Mouse (Mus musculus): ENCODE measurements around the gene Diras1. TPM values are rescaled to one million over a fixed set of nuclear protein-coding genes. Genes with fewer than 3 reads are reported as not detected.
A peak's percentile ranks its signal among the peaks of the same experiment; 100 is the strongest.

Gene Diras1
- polyA plus RNA-seq, 1 experiment from 2014 or later: 0.08 TPM

GRCm38 (mm10) chr10:80972071-80972987 lies 53.1 kb downstream of the Diras1 start:
- TF ChIP-seq CTCF (IDR thresholded peaks at IDR 0.05; ENCODE audit: low read depth): no peak
- Histone ChIP-seq H3K9me3 (ENCODE audit: low read depth, low read length) (no peaks in the 10 kb centered on the region), H3K9ac (no peak overlapping the region), H3K4me2 (0 out of 2 replicates have a peak overlapping the region, but pooled peaks have one; percentile 7), H3K4me3 (ENCODE audit: low read depth, low read length) (no peak overlapping the region), H3K36me3 (ENCODE audit: insufficient read depth) (no peaks in the 10 kb centered on the region), H3K4me1 (ENCODE audit: insufficient read depth) (peaks cover 21% of the 10 kb centered on the region), H3K27me3 (ENCODE audit: insufficient read depth, low read length) (no peaks in the 10 kb centered on the region), H3K27ac (ENCODE audit: low read depth) (peak overlapping the region; percentile 69; the same call in 1 of the 2 replicates)
- ATAC-seq (ENCODE audit: insufficient read depth) (peak; percentile 69), DNase-seq (peak; percentile 89)
- WGBS: 23% methylated on average over 11 of the region's 11 CpGs

- ATAC-seq (ENCODE audit: insufficient read depth) (0 out of 2 replicates have a peak, but pooled peaks have one; percentile 25), DNase-seq (peak; percentile 40)
- 59% methylated on average over 15 of the region's 15 CpGs for WGBS
- H3K4me1 ChIP-seq (ENCODE audit: insufficient read depth): peaks cover 29% of the 10 kb centered on the region
- no peak overlapping the region; the same call in 1 of the 2 replicates for H3K9ac ChIP-seq
- no peak for TF ChIP-seq CTCF (IDR thresholded peaks at IDR 0.05; ENCODE audit: low read depth)
- H3K36me3 ChIP-seq (ENCODE audit: insufficient read depth): no peaks in the 10 kb centered on the region
- no peaks in the 10 kb centered on the region for H3K9me3 ChIP-seq (ENCODE audit: low read depth, low read length)
- no peak overlapping the region for H3K27ac ChIP-seq (ENCODE audit: low read depth)
- no peaks in the 10 kb centered on the region for H3K27me3 ChIP-seq (ENCODE audit: insufficient read depth, low read length)
- H3K4me2 ChIP-seq: no peak overlapping the region
- no peak overlapping the region for H3K4me3 ChIP-seq (ENCODE audit: low read depth, low read length)
Observed at GRCm38 (mm10) chr10:80971533-80971932, 53.9 kb downstream of the Diras1 start.

GRCm38 (mm10) chr10:80970159-80970558 lies 55.3 kb downstream of the Diras1 start:
- H3K4me3 ChIP-seq (ENCODE audit: low read depth, low read length): no peak overlapping the region
- no peaks in the 10 kb centered on the region for H3K27me3 ChIP-seq (ENCODE audit: insufficient read depth, low read length)
- H3K4me1 ChIP-seq (ENCODE audit: insufficient read depth): peaks cover 30% of the 10 kb centered on the region
- ATAC-seq (ENCODE audit: insufficient read depth): no peak
- WGBS: 79% methylated on average over 8 of the region's 8 CpGs
- no peak overlapping the region for H3K4me2 ChIP-seq
- H3K36me3 ChIP-seq (ENCODE audit: insufficient read depth): no peaks in the 10 kb centered on the region
- H3K27ac ChIP-seq (ENCODE audit: low read depth): no peak overlapping the region
- no peak for DNase-seq
- no peak for TF ChIP-seq CTCF (IDR thresholded peaks at IDR 0.05; ENCODE audit: low read depth)
- H3K9me3 ChIP-seq (ENCODE audit: low read depth, low read length): no peaks in the 10 kb centered on the region
- no peak overlapping the region for H3K9ac ChIP-seq

Other genes starting within 250 kb of the Diras1 start
- gene Sf3a2, start 227.5 kb downstream of the Diras1 start, polyA plus RNA-seq (2014; fragmentation: Nextera tagmentation; extraction: Ambion mirVana): 97.2 and 98.4 TPM in 2 replicates
- 113 and 121 TPM in 2 replicates for gene Plekhj1, start 227.0 kb downstream of the Diras1 start, polyA plus RNA-seq (2014; fragmentation: Nextera tagmentation; extraction: Ambion mirVana)
- gene Amh, start 220.4 kb downstream of the Diras1 start, polyA plus RNA-seq (2014; fragmentation: Nextera tagmentation; extraction: Ambion mirVana): 0.11 and 0.14 TPM in 2 replicates
- 0.93 and 0.97 TPM in 2 replicates for gene Jsrp1, start 212.2 kb downstream of the Diras1 start, polyA plus RNA-seq (2014; fragmentation: Nextera tagmentation; extraction: Ambion mirVana)
- gene Oaz1, start 199.0 kb downstream of the Diras1 start, polyA plus RNA-seq (2014; fragmentation: Nextera tagmentation; extraction: Ambion mirVana): 1,866 and 1,984 TPM in 2 replicates
- 0.05 and 0.17 TPM in 2 replicates for gene Lingo3, start 181.6 kb downstream of the Diras1 start, polyA plus RNA-seq (2014; fragmentation: Nextera tagmentation; extraction: Ambion mirVana)
- 334 and 337 TPM in 2 replicates for gene Lsm7, start 170.5 kb downstream of the Diras1 start, polyA plus RNA-seq (2014; fragmentation: Nextera tagmentation; extraction: Ambion mirVana)
- gene Sppl2b, start 170.4 kb downstream of the Diras1 start, polyA plus RNA-seq (2014; fragmentation: Nextera tagmentation; extraction: Ambion mirVana): 32.3 and 38.7 TPM in 2 replicates
- gene Tmprss9, start 153.8 kb downstream of the Diras1 start, polyA plus RNA-seq (2014; fragmentation: Nextera tagmentation; extraction: Ambion mirVana): 0.05 TPM in 1 of 2 replicates, not detected in the other
- gene Timm13, start 124.7 kb downstream of the Diras1 start, polyA plus RNA-seq (2014; fragmentation: Nextera tagmentation; extraction: Ambion mirVana): 315 and 321 TPM in 2 replicates
- gene Lmnb2, start 107.4 kb downstream of the Diras1 start, polyA plus RNA-seq (2014; fragmentation: Nextera tagmentation; extraction: Ambion mirVana): 22.9 and 24.4 TPM in 2 replicates
- gene Gadd45b, start 95.6 kb downstream of the Diras1 start, polyA plus RNA-seq (2014; fragmentation: Nextera tagmentation; extraction: Ambion mirVana): 18.3 and 24.6 TPM in 2 replicates
- 4.5 and 5.7 TPM in 2 replicates for gene Gng7, start 10.7 kb downstream of the Diras1 start, polyA plus RNA-seq (2014; fragmentation: Nextera tagmentation; extraction: Ambion mirVana)
- gene Slc39a3, start 11.8 kb upstream of the Diras1 start, polyA plus RNA-seq (2014; fragmentation: Nextera tagmentation; extraction: Ambion mirVana): 11.7 and 15.2 TPM in 2 replicates
- gene Sgta, start 34.5 kb upstream of the Diras1 start, polyA plus RNA-seq (2014; fragmentation: Nextera tagmentation; extraction: Ambion mirVana): 172 and 186 TPM in 2 replicates
- 48.1 and 55.9 TPM in 2 replicates for gene Thop1, start 44.4 kb upstream of the Diras1 start, polyA plus RNA-seq (2014; fragmentation: Nextera tagmentation; extraction: Ambion mirVana)
- gene Creb3l3, start 73.2 kb upstream of the Diras1 start, polyA plus RNA-seq (2014; fragmentation: Nextera tagmentation; extraction: Ambion mirVana): 0.41 and 0.58 TPM in 2 replicates
- gene Map2k2, start 80.3 kb upstream of the Diras1 start, polyA plus RNA-seq (2014; fragmentation: Nextera tagmentation; extraction: Ambion mirVana): 180 and 199 TPM in 2 replicates
- gene Zbtb7a, start 109.6 kb upstream of the Diras1 start, polyA plus RNA-seq (2014; fragmentation: Nextera tagmentation; extraction: Ambion mirVana): 22.4 and 25.0 TPM in 2 replicates
- gene Pias4, start 142.3 kb upstream of the Diras1 start, polyA plus RNA-seq (2014; fragmentation: Nextera tagmentation; extraction: Ambion mirVana): 38.7 and 47.9 TPM in 2 replicates
- gene Eef2, start 151.0 kb upstream of the Diras1 start, polyA plus RNA-seq (2014; fragmentation: Nextera tagmentation; extraction: Ambion mirVana): 481 and 493 TPM in 2 replicates
- gene Dapk3, start 157.3 kb upstream of the Diras1 start, polyA plus RNA-seq (2014; fragmentation: Nextera tagmentation; extraction: Ambion mirVana): 52.6 and 55.8 TPM in 2 replicates
- gene 4930442H23Rik, start 158.2 kb upstream of the Diras1 start, polyA plus RNA-seq (2014; fragmentation: Nextera tagmentation; extraction: Ambion mirVana): not detected in 2 replicates
- gene Nmrk2, start 176.4 kb upstream of the Diras1 start, polyA plus RNA-seq (2014; fragmentation: Nextera tagmentation; extraction: Ambion mirVana): 0.23 TPM in 1 of 2 replicates, not detected in the other
- not detected in 2 replicates for gene Atcay, start 205.2 kb upstream of the Diras1 start, polyA plus RNA-seq (2014; fragmentation: Nextera tagmentation; extraction: Ambion mirVana)
- gene Zfr2, start 207.5 kb upstream of the Diras1 start, polyA plus RNA-seq (2014; fragmentation: Nextera tagmentation; extraction: Ambion mirVana): 3.4 and 3.6 TPM in 2 replicates
- gene Matk, start 227.3 kb upstream of the Diras1 start, polyA plus RNA-seq (2014; fragmentation: Nextera tagmentation; extraction: Ambion mirVana): 2.0 and 2.9 TPM in 2 replicates
- gene Mrpl54, start 241.3 kb upstream of the Diras1 start, polyA plus RNA-seq (2014; fragmentation: Nextera tagmentation; extraction: Ambion mirVana): 222 and 223 TPM in 2 replicates
- 50.4 and 50.8 TPM in 2 replicates for gene Apba3, start 241.3 kb upstream of the Diras1 start, polyA plus RNA-seq (2014; fragmentation: Nextera tagmentation; extraction: Ambion mirVana)